Mouse (Mus musculus) frontal cortex, postnatal 14 days (tissue): ENCODE results near the gene Ren1.

Experiments
- DNase-seq, 2 experiments: peaks; one replicate each; pipeline ENCODE4 v3.0.0; 2022; ENCODE audit warnings: low spot score in 2 of 2

Gene Ren1

DNA sequence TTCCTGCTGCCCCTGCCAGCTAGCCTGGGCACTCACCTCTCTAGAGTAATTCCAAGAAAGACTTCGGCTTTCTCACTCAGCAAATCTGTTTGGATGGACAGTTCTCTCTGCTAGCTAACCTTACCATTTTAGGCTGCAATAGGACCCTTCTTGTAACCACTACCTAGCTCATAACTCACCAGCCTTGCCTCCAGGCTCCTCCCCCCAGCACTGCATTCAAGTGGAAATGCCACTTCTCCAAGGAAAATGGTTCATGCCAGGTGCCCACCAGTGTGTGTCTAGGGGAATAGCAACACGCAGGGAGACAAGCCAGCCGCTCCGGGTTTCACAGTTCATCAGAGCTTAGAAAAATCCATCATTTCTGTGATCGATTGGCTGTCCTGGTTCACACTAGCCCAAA, 27.2 kb downstream of the Ren1 start:
- no peak for DNase-seq

DNA sequence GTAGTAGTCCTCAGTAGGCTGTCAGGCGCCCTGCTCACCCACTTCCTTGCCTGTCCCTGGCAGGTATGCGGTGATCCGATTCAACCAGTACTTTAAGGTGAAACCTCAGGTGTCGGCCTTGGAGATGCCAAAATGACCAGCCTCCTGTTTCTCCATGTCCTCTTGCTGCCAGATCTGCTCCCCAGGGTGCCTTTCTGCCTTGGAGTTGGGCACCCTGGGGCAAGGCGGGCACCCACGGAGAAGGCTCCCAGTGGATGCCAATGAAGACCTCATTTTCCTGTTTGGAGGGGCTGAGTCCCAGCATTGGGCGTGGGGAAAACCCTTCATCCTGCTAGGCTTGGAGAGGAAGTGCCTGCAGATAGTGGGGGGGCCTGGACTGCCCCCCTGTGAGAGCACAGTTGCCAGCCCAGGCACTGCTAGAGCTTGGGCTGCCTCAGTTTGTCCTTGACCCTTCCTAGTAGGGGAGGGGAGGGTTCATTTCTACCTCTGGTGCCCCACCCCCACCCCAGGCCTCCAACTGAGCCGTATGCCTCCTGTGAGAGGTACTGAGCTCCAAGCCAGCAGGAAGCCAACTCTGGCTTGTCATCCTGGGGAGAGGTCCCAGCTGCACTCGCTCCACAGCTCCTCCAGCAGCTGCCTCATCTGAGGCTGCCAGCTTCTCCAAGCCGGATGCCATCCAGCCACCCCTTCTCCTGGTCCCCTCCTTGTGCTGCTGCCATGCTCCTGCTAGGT, 29.1 kb downstream of the Ren1 start:
- no peak for DNase-seq

DNA sequence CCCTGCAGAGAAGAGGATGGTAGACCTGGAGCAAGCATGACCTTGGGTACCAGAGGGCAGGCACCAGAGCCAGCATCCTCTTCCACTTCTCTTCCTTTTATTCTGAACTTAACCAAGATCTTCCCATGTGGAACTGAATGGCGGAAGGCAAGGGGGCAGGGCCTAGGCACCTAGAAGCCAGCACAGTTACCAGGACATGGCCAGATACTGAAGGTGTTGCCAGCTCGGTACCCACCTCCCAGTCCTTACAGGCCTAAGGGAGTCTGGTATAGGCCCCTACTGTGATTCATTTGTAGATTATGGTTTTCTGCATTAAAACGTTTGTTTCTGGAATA, 29.6 kb downstream of the Ren1 start:
- no peak for DNase-seq

DNA sequence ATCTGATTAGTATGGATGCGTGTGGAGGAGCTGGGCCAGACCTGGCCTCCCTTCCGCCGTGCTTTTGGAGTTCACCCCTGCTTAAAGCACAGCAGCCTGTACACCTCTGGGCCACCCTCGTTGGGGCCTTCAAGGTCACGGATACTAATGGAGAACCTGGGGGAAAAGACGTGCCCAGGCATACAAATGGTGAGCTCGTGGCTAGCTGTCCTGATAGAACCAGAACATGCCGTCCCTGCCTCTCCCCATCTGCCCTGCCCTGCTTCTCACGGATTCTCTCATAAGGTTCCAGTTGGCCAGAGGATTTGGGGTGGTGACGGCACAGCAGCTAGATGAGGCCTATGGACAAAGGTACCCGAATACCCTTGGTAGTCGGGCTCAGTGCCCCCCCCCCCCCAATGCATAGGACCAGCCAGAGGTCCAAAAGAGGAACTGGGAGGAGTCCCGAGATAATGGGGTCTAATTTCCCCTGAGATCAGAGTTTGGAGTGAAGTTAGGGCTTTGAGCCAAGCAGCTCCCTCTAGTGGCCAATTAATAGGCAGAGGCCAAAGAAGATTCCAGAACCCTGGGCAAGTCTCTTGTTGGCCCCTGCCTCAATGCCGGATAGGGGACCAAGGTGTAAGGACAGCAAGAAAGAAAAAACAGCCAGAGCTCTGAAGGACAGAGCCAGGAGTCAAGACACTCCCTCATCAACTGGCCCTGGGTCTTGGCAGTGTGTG, 30.2 kb downstream of the Ren1 start:
- DNase-seq, result no peak

DNA sequence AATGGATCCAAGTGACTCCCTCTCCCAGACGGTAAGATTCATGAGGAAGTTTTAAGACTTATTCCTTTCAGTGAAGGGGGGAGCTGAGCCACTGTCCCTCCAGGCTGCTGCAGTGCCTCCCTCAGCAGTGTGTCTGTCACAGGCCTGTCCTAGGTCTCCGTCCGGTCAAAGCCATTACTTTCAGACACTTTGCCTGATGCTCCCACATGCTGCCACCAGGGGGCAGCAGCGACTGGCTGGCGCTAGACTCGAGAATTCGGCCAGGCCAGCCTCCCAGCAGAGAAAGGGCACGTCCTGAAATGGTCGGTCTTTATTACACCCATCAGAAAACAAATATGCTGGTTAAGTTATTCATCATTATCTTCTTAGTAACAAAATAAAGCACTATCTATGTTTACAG, 31.7 kb downstream of the Ren1 start:
- no peak for DNase-seq

DNA sequence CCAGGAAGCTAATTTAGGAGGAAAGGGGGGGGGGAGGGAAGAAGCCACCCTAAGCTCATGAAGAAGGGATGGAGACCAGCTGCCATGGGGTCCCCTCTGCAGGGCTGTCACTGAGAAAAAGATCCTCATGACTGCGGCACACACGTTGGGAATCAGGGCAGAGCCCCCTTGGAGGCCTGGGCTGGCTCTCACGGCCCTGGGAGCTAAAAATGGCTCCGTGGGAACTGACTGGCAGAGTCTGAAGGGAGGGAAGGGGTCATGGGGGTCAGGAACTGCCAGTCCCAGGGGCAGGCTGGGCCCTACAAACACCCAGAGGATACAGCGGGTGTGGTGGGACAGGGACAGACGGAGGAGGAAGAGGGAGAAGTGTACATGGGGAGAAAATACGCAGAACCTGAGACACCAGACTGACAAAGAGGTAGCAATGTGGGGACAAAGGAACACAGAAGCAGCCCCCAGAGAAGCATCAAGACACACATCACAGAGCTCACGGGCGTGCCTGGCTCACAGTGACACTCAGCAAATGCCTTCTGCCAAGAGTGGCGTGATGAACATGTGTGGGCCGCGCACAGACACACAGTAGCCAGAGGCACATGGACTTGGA, 32.3 kb downstream of the Ren1 start:
- DNase-seq, result no peak

DNA sequence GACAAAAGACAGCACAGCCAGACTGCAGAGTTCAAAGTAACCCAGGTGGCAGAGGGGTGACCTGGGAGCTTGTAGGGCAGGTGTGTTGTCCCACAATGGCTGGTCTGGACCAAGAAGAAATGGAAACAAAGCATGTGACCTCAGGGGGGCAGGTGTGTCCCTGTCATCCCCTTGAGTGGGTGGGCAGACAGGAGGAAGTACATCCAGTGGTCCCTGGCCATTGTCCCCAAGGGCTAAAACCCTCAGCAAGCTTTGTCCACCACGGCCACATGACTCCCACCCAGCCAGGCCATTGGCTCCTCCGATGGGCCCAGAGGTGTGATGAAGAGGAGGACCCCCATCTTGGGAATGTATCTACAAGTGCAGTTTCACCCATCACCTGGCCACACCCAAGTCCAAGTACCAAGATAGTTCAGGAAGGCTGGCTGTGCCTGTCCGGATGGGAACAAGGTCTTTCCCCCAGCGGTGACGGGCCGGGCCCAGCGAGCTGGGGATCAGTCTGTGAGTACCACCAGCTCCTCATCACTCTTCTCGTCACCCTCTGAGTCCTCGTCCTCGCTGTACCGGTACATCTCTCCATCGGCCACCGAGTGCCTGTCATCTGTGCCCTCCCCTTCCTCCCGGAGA, 33.0 kb downstream of the Ren1 start:
- DNase-seq, result no peak

DNA sequence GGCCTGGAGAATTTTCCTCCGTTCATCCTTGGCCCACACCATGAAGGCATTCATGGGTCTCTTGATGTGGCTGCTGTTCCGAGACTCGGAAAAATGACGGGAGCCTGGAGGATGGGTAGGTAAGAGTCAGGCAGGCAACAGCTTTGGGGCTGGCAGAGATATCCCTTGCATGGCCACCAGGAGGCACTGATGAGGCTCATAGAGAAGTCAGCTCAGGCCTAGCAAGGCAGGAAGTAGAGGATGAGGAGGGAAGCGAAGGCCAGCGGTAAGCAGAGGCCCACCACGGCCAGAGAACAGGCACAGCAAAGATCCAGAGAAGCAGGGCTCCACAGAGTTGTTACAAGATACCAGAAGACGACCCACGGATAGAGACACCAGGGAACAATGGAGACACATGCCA, 35.2 kb downstream of the Ren1 start:
- DNase-seq, result peak; percentile 38 to 53

DNA sequence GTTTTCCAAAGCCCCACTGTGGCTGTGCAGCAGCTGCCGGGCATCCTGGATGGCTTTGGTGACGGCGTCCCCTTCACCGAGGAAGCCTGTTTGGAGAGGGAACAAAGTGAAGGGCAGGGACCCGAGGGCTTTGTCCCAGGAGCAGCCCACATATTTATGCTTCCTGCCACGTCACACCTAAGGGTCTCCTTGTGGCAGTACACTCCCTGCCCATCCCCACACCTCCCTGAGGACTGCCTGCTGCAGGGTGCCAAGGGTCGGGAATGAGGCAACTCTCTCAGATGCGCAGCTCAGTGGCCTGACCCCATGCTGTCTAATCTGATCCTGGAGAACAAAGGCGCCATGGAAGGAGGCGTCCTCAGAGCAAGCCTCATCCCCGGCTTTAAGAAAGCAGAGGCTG, 35.9 kb downstream of the Ren1 start:
- no peak for DNase-seq

DNA sequence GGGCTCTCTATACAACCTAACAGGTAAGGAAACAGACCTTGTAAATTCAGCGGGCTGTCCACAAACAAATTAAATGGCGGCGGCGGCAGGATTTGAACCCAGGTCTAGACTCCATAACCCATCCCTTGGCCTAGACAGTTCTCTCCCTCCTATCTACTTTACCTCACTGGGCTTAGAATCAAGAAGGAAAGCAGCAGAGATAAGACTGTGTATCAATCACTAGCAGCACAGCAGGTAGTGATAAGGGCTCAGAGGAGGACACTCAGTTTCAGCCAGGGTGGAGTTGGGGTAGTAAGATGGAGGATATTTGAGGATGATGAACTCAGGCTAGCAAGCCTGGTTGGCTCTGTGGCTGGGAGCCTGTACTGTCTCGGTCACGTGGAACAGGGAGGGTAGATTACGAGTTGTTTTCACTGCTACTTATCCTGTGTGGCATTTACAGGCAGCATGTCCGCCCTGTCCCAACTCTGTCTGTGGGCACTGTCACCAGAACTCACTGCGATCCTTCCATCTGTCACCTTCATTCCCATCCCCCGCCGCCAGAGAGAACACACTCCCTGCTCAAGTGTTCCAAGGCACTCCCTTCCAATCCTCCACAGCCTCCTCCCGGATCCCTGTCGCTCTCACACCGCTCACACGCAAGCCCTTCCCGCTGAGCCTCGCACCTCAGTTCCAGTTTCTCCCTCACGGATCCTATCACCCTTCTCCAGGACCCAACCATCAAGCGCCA, 37.4 kb downstream of the Ren1 start:
- DNase-seq, result no peak

DNA sequence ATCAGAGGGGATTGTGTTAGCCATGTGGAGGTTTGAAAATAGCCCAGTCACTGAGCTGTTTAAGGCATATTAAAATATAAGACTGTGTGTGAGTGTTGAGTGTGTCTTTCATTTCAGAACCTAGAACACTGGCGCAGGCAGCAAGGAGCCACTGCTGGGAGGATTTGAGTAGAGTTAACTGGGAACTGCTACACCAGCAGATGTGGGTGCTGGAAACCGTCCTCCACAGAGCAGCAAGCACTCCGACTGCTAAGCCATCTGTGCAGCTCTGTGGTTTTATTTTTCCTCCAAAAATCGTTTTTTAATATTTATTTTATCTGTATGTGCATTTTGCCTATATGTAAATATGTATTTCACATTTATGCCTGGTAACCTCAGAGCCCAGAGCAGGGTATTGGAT, 44.4 kb downstream of the Ren1 start:
- no peak for DNase-seq

DNA sequence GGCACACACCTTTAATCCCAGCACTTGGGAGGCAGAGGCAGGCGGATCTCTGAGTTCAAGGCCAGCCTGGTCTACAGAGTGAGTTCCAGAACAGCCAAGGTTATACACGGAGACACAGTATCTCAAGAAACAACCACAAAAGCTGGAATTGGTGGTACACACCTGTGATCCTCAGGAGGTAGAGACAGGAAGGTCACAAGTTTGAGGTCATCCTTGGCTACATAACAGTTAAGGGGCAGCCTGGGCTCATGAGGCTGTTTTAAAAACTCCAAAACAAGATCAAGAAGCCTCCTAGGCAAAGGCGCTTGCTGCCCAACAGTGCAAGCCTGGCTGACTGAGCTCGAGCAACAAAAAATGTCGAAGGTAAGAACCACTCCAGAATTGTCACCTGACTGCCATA, 46.4 kb downstream of the Ren1 start:
- no peak for DNase-seq

DNA sequence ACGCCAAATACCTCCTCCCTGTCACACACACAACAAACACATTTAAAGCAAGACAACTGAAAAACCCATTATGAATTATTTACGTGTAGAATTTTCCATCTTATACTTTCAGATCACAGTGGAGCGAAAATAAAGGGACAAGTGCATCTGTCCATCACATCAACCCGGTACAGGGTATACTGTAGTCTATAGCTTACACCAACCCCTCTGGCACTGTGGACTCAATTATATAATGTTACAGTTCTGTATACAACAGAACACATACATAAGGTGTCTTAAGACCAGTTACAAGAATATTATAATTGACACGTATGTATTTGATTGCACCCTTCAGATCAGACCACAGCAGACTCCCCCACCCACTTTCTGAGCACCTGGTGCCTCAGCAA, 46.8 kb downstream of the Ren1 start:
- no peak for DNase-seq

DNA sequence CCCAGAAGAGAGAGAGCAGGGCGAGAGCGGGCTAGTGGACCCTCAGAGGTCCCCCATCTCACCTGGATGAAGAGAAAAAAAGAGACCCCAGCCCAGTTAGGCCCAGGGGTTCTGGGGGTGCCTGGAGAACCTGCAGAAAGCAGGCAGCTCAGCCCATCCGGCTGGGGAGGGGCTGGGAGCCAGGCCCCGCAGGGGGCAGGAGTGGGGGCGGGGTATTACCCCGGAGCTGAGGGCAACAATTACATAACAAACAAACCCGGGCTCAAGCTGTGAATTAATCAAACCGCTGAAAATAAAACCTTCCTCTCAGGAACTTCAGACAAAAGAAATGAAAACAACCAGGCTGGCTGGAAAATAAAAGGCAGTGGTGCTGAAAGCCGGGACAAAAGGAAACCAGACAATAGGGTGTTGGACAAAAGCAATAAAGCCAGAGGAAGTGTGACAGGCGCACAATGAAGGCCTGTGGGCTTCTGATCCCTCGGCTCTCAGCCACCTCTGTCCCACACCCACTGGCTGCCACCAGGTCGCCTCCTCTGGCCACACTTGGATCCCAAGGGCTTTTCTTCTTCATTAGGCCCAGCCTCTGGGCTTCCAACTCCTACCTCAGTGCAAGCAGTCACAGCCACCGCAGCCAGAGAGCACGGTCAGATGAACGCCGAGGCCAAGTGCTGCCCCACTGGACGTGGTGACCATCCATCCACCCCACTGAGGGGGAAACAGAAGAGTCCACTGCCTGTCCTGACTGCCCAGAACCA, 47.4 kb downstream of the Ren1 start:
- DNase-seq, result no peak

DNA sequence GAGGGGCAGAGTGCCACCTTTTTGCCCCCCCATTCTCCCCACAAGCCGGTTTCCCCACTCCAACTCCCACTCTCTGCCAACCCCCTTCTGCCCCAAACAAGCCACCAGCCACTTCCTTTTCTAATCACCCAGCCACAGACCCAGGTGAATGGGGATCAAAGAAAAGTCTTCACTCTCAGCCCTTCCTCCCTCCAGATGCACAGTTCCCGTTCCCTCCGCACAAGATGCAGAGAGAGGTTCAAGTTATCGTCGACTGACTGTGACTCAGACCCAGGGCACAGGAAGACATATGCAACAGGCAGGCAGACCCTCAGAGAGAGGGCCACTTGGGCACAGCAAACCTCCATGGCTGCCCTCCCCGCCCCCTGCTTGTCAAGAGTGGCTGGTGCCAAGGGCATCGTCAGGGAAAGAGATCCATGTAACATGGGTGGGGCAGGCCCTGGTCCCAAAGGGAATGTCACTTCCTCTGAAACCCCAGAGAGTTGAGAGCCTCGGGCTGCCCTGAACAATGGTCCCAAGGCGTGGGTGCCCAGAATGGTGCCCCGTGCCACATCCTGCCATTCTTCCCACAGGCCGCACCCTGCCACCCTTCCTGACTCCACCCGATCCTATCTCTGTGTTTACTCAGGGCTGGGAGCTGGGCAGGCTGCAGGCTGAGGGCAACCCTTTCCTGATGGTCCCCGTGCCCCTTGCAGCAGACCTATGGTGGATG, 49.9 kb downstream of the Ren1 start:
- no peak for DNase-seq

DNA sequence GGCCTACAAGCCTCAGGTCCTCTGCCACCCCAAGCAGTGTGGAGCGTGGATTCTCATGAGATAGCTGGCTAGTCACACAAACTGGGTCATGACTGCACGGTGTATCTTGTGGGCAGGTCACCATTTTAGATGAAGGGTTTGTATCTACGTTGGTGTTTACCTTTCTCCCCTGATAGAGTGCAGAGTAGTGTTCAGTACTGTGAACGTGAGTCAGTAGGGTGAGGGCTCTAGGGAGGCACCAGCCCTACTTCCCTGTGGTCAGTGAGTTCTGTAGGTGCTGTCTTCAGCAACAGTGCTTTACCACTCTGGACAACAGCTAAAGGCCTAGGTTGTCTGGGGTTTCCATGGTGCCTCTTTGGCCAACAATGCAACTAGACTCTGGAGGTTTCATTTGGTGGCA, 53.7 kb downstream of the Ren1 start:
- no peak for DNase-seq

DNA sequence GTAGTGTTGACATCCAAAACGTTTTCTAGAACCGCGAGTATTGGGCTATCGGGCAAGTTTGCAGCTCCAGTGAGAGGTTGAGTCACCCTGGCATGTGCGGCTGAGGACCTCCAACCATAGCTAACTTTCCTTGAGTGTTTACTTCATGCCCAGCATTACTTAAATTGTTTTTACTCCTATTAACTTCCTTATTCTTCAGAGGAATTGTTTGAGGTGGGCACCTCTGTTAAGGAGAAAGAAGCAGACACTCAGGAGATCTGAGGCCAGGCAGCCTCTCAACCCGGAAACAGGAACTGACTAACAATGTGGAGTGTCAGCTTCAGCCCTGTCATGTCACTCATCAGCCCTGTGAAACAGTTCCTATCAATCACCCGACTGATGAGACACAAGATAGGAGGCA, 56.3 kb downstream of the Ren1 start:
- no peak for DNase-seq

DNA sequence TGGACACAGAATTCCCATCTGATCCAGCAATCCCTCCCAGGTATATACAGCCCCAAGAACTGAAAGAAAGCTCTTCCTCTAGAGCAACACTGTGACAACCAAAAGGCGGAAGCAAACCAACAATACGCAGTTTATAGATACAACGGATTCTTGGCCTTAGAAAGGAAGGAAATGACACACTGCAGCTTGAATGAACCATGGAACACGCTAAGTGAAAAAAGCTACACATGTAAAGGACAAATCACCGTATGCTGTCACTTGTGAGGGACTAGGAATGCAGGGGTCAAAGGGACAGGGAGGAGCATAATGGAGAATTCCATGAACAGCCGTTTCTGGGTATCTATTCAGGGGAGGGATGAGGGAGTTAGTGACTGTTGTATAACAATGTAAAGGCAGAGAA, 57.1 kb downstream of the Ren1 start:
- DNase-seq, result no peak

DNA sequence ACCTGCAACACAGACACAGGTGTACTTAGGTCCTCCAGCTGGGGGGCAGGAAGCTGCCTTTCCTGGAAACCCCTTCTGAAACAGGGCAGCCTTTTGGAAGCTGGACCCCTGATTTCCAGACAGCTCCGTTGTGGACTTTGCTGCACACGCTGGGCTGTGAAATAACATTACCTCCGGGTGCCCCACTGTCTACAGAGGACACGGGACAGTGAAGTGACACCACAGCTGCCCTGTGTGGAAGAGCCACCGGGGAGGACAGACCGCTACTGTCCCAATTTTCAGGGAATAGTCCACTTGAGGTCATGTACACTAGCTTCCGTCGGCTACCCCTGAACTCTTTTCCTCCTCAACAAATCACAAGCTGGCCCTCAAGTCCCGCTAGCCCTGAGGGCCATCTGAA, 58.0 kb downstream of the Ren1 start:
- DNase-seq, result no peak

DNA sequence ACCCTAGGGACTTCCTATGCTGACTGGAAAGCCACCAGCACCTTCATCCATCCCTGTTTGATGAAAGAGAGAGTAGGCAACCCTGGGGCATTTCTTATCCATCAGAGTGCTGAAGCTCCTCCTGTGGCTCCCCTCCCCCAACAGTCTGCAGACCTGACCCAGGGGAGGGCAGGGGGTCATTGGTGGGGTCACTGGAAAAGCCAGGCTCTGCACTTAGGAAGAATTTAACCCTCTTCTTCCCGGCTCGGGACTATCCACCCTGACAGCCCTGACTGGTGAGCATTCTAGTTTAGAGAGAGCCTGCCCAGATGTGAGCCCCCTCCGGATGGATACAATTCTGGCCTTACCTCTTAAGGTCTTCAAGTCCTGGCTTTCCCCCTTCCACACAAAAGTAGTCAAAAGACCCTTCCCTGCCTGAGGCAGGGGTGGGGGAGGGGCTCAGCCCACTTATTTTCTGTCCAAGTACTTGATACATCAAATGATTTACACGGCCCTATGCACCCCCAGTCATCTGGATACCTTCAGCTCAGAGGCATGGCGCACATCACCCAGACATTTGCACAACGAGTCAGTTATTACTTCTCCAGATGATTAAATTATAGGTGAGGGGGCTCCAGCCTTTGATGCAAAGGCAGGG, 58.7 kb downstream of the Ren1 start:
- no peak for DNase-seq
